Mouse (Mus musculus) midbrain, embryonic 12.5 days (tissue): ENCODE measurements at regions not wholly inside any gene's neighbourhood (a gene's known extent, or its start where the extent isn't known, plus 50 kb on each side); places are given as distances from the start of the nearest gene placed in this dataset.
A peak's percentile ranks its signal among the peaks of the same experiment; 100 is the strongest.

Experiments used
- ATAC-seq: fragments of 200-750 bp; cut with Nextera tagmentation; 2 replicates; pipeline ENCODE4 v1.8.0; 2017; ENCODE audit warnings: low read depth, moderate TSS enrichment, moderate library complexity; ENCODE audit not compliant: low FRiP score
- H3K27ac ChIP-seq: fragments of 300-500 bp; sonication (generic); replicated peaks from 2 replicates; pipeline ENCODE4 v1.5.1; 2016; ENCODE audit warnings: mild to moderate bottlenecking
- H3K27me3 ChIP-seq: fragments of 300-500 bp; sonication (generic); 2 replicates; pipeline ENCODE4 v1.6.1; 2016; ENCODE audit warnings: mild to moderate bottlenecking
- H3K36me3 ChIP-seq: fragments of 300-500 bp; sonication (generic); 2 replicates; pipeline ENCODE4 v1.6.1; 2016
- H3K4me1 ChIP-seq: fragments of 300-500 bp; sonication (generic); 2 replicates; pipeline ENCODE4 v1.6.1; 2016
- H3K4me2 ChIP-seq: fragments of 300-500 bp; sonication (generic); replicated peaks from 2 replicates; pipeline ENCODE4 v1.6.1; 2016; ENCODE audit warnings: mild to moderate bottlenecking, moderate library complexity
- H3K4me3 ChIP-seq: fragments of 300-500 bp; sonication (generic); 2 replicates; pipeline ENCODE4 v1.5.1; 2016; ENCODE audit warnings: mild to moderate bottlenecking
- H3K9ac ChIP-seq: fragments of 300-500 bp; sonication (generic); replicated peaks from 2 replicates; pipeline ENCODE4 v1.6.1; 2016; ENCODE audit warnings: mild to moderate bottlenecking, moderate library complexity
- H3K9me3 ChIP-seq: fragments of 300-500 bp; sonication (generic); 2 replicates; pipeline ENCODE4 v1.6.1; 2016; ENCODE audit warnings: mild to moderate bottlenecking
- WGBS: fragments of 180-500 bp; shearing (Covaris S2); methylation state at CpG from one replicate; pipeline ENCODE4 v1.1.7; 2016; 5-methylcytosine and 5-hydroxymethylcytosine counted together

DNA sequence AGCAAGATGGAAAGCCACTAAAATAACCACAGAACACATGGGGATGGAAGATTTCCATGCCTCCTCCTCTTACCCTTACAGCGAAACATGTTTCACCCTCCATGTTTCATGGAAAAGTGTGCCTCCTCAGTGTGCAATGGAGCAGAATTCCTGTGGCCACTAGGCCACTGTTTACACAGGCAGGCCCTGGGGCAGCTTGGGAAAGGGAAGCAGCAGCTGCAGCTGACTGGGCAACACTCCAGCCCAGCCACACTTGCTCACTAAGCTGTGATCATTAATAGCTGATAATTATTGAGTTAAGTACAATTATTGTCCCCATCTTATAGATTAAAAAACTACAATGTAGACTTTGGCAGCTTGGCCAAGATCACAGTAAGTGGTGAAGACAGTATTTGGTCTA is 402.5 kb upstream of the Acvr2a start:
- Histone ChIP-seq H3K9me3 (no peaks in the 10 kb centered on the region), H3K4me1 (0 out of 2 replicates have a peak, but pooled peaks cover 5% of the 10 kb centered on the region), H3K4me2 (no peak overlapping the region), H3K9ac (no peak overlapping the region), H3K36me3 (no peaks in the 10 kb centered on the region), H3K27me3 (no peaks in the 10 kb centered on the region), H3K27ac (no peak overlapping the region), H3K4me3 (no peak overlapping the region)
- 100% methylated on average over 1 of the region's 1 CpGs for WGBS
- ATAC-seq, result no peak

DNA sequence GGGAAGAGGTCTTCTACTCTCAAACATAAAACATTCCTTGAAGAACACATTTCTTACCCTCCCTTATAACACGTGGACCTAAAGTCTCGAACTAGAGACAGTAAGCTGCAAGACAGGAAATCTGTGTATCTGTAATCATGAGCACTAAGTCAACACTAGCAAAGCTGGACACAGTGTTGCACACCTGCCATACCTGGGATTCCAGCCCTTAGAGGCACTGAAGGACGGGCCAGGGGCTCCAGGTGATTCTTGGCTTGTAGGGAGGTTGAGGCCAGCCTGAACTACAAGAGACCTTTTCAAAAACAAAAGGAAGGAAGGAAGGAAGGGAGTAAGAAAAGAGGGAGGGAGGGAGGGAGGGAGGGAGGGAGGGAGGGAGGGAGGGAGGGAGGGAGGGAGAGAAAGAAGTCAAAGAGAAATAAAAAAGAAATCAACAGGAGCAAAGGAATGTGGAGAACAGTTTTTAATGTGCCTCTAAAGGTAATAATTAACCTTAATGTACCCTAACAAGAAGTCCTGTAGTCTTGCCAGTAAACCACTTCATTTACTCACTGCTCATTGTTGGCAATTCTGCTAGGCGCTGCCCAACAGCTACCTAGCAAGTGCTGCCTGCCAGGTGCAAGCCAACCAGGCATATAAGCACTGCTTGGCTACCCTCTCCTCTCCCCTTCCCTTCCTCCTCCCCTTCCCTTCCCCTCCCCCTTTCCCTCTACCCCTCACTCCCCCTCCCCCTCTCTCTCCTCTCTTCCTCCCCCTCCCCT is 401.0 kb upstream of the Acvr2a start:
- no peaks in the 10 kb centered on the region for H3K36me3 ChIP-seq
- H3K9ac ChIP-seq, result no peak overlapping the region
- ATAC-seq, result no peak
- no peak overlapping the region for H3K4me3 ChIP-seq
- no peak overlapping the region for H3K4me2 ChIP-seq
- H3K27ac ChIP-seq, result no peak overlapping the region
- 0 out of 2 replicates have a peak, but pooled peaks cover 5% of the 10 kb centered on the region for H3K4me1 ChIP-seq
- H3K9me3 ChIP-seq, result no peaks in the 10 kb centered on the region
- H3K27me3 ChIP-seq, result no peaks in the 10 kb centered on the region
- WGBS, result 90% methylated on average over 4 of the region's 4 CpGs

GRCm38 (mm10) chr2:48414596-48415481 is 399.1 kb upstream of the Acvr2a start:
- Histone ChIP-seq H3K9ac (no peak overlapping the region), H3K27ac (no peak overlapping the region), H3K4me2 (no peak overlapping the region), H3K4me1 (0 out of 2 replicates have a peak, but pooled peaks cover 5% of the 10 kb centered on the region), H3K27me3 (no peaks in the 10 kb centered on the region), H3K4me3 (no peak overlapping the region), H3K36me3 (no peaks in the 10 kb centered on the region), H3K9me3 (no peaks in the 10 kb centered on the region)
- peak; percentile 63; the same call in 1 of the 2 replicates for ATAC-seq
- WGBS, result 25% methylated on average over 10 of the region's 10 CpGs

GRCm38 (mm10) chr2:48416207-48416750 is 397.6 kb upstream of the Acvr2a start:
- H3K4me2 ChIP-seq, result no peak overlapping the region
- no peak overlapping the region for H3K9ac ChIP-seq
- H3K4me1 ChIP-seq, result 0 out of 2 replicates have a peak, but pooled peaks cover 5% of the 10 kb centered on the region
- H3K4me3 ChIP-seq, result no peak overlapping the region
- WGBS, result 57% methylated on average over 3 of the region's 3 CpGs
- no peak overlapping the region for H3K27ac ChIP-seq
- H3K9me3 ChIP-seq, result no peaks in the 10 kb centered on the region
- no peaks in the 10 kb centered on the region for H3K27me3 ChIP-seq
- no peaks in the 10 kb centered on the region for H3K36me3 ChIP-seq
- ATAC-seq, result peak; percentile 31; the same call in 1 of the 2 replicates

GRCm38 (mm10) chr2:48417000-48417596 is 396.8 kb upstream of the Acvr2a start:
- Histone ChIP-seq H3K27ac (no peak overlapping the region), H3K9ac (no peak overlapping the region), H3K9me3 (no peaks in the 10 kb centered on the region), H3K4me2 (no peak overlapping the region), H3K27me3 (no peaks in the 10 kb centered on the region), H3K36me3 (no peaks in the 10 kb centered on the region), H3K4me1 (0 out of 2 replicates have a peak, but pooled peaks cover 5% of the 10 kb centered on the region), H3K4me3 (no peak overlapping the region)
- WGBS, result 53% methylated on average over 4 of the region's 4 CpGs
- ATAC-seq, result no peak

- WGBS, result 90% methylated on average over 3 of the region's 3 CpGs
- no peak for ATAC-seq
- H3K4me1 ChIP-seq, result peaks cover 27% of the 10 kb centered on the region
- no peak overlapping the region for H3K4me2 ChIP-seq
- H3K36me3 ChIP-seq, result no peaks in the 10 kb centered on the region
- H3K9ac ChIP-seq, result no peak overlapping the region
- H3K27ac ChIP-seq, result no peak overlapping the region
- no peak overlapping the region for H3K4me3 ChIP-seq
- H3K9me3 ChIP-seq, result no peaks in the 10 kb centered on the region
- no peaks in the 10 kb centered on the region for H3K27me3 ChIP-seq
These were observed 393.1 kb upstream of the Acvr2a start for GRCm38 (mm10) chr2:48420791-48421190.

- Histone ChIP-seq H3K36me3 (no peaks in the 10 kb centered on the region), H3K27me3 (0 out of 2 replicates have a peak, but pooled peaks cover 3% of the 10 kb centered on the region), H3K4me2 (peak overlapping the region; percentile 42), H3K27ac (peak overlapping the region; percentile 77), H3K4me1 (peaks cover 32% of the 10 kb centered on the region), H3K9me3 (no peaks in the 10 kb centered on the region), H3K9ac (0 out of 2 replicates have a peak overlapping the region, but pooled peaks have one; percentile 1), H3K4me3 (no peak overlapping the region)
- ATAC-seq, result peak; percentile 75
- WGBS, result 10% methylated on average over 9 of the region's 9 CpGs
These were observed 390.0 kb upstream of the Acvr2a start for GRCm38 (mm10) chr2:48423861-48424442.

- Histone ChIP-seq H3K27me3 (0 out of 2 replicates have a peak, but pooled peaks cover 3% of the 10 kb centered on the region), H3K9ac (no peak overlapping the region), H3K4me2 (peak overlapping the region; percentile 42), H3K4me3 (no peak overlapping the region), H3K9me3 (no peaks in the 10 kb centered on the region), H3K27ac (peak overlapping the region; percentile 77; the same call in 1 of the 2 replicates), H3K36me3 (no peaks in the 10 kb centered on the region), H3K4me1 (peaks cover 32% of the 10 kb centered on the region)
- 15% methylated on average over 9 of the region's 9 CpGs for WGBS
- ATAC-seq, result no peak
These were observed 389.3 kb upstream of the Acvr2a start for GRCm38 (mm10) chr2:48424562-48424961.

DNA sequence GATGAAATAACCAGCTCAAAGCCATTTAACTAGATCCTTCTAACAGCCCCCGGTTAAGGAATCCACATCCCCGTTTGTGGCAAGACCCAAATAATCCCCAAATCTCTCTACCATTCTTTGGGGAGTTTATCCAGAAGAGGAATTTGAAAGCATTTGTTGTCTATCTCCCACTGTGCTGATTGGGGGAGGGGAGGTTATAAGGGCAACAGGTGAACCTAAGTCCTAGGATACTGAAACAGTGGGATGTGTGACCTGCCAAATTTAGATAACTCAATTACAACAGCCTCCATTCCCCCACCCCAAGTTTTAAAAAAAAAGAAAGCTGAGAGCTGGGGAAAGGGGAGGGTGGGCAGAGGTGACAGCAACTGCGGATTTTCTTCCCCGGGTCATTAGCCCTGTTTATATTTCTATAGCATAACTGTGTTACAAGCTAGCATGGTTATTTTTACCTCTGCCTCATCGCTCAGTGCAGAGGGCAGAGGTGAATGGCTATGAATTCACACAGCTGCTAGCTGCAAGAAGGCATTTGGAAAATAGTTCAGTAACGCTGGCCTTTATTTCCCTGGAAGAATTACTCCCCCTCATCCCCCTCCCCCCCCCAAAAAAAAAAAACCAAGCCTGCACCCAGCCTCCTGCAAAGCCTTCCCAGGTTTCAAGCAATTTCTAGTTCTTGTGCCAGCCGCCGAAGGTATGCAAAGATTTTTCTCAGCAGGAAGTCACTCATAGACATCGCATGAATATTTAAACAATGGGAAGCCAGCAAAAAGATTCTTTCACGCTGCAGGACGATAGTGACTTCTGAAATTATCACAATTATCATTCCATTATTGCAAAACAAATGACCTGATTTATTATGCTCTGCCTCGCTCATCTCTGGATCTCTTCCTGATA is 388.5 kb upstream of the Acvr2a start:
- H3K4me1 ChIP-seq, result peaks cover 32% of the 10 kb centered on the region
- no peak overlapping the region for H3K27ac ChIP-seq
- H3K9me3 ChIP-seq, result no peaks in the 10 kb centered on the region
- H3K4me2 ChIP-seq, result peak overlapping the region; percentile 10; the same call in 1 of the 2 replicates
- H3K4me3 ChIP-seq, result no peak overlapping the region
- H3K9ac ChIP-seq, result no peak overlapping the region
- 0 out of 2 replicates have a peak, but pooled peaks cover 3% of the 10 kb centered on the region for H3K27me3 ChIP-seq
- ATAC-seq, result no peak; the same call in 1 of the 2 replicates
- no peaks in the 10 kb centered on the region for H3K36me3 ChIP-seq
- WGBS, result 9% methylated on average over 12 of the region's 12 CpGs

GRCm38 (mm10) chr2:48432545-48432944 is 381.4 kb upstream of the Acvr2a start:
- no peak overlapping the region for H3K9ac ChIP-seq
- no peaks in the 10 kb centered on the region for H3K4me1 ChIP-seq
- WGBS, result 91% methylated on average over 1 of the region's 1 CpGs
- ATAC-seq, result no peak
- H3K9me3 ChIP-seq, result no peaks in the 10 kb centered on the region
- no peaks in the 10 kb centered on the region for H3K27me3 ChIP-seq
- H3K27ac ChIP-seq, result no peak overlapping the region
- H3K36me3 ChIP-seq, result no peaks in the 10 kb centered on the region
- no peak overlapping the region for H3K4me3 ChIP-seq
- H3K4me2 ChIP-seq, result no peak overlapping the region
